Mouse (Mus musculus) C2C12 (cell line): ENCODE measurements around the gene Jph3. TPM values are rescaled to one million over a fixed set of nuclear protein-coding genes. Genes with fewer than 3 reads are reported as not detected.
A peak's percentile ranks its signal among the peaks of the same experiment; 100 is the strongest.

Experiments used
- H3K27me3 ChIP-seq: one replicate; pipeline ENCODE4 v1.6.1; 2011; ENCODE audit not compliant: control insufficient read depth, insufficient read depth, insufficient read length
- H3K36me3 ChIP-seq: one replicate; pipeline ENCODE4 v1.6.1; 2011; ENCODE audit not compliant: control insufficient read depth, insufficient read depth
- H3K4me3 ChIP-seq: one replicate; pipeline ENCODE4 v1.5.1; 2011; ENCODE audit warnings: mild to moderate bottlenecking, control low read depth; ENCODE audit not compliant: poor library complexity, insufficient read depth, severe bottlenecking
- H3K79me2 ChIP-seq: one replicate; pipeline ENCODE4 v1.6.1; 2011; ENCODE audit not compliant: control insufficient read depth, insufficient read depth
- H3K79me3 ChIP-seq: one replicate; pipeline ENCODE4 v1.6.1; 2011; ENCODE audit warnings: low read depth, control low read depth
- H3ac ChIP-seq: one replicate; pipeline ENCODE3; 2011; ENCODE audit warnings: low read depth; ENCODE audit not compliant: control insufficient read depth, insufficient read length
- CEBPB ChIP-seq: IDR thresholded peaks from one replicate; pipeline ENCODE4 v1.6.1; 2011; ENCODE audit warnings: low read depth, mild to moderate bottlenecking, control low read depth, moderate library complexity
- CTCF ChIP-seq: IDR thresholded peaks from one replicate; pipeline ENCODE4 v1.5.1; 2011; ENCODE audit not compliant: control insufficient read depth, insufficient read depth, insufficient read length
- FOSL1 ChIP-seq: IDR thresholded peaks from one replicate; pipeline ENCODE4 v1.8.0; 2011; ENCODE audit warnings: mild to moderate bottlenecking, low read length; ENCODE audit not compliant: poor library complexity, insufficient read depth, severe bottlenecking
- MAX ChIP-seq: IDR thresholded peaks from one replicate; pipeline ENCODE4 v1.6.1; 2011; ENCODE audit warnings: mild to moderate bottlenecking, control low read depth
- MYOD1 ChIP-seq: IDR thresholded peaks from one replicate; pipeline ENCODE4 v1.6.1; 2011; ENCODE audit warnings: low read depth; ENCODE audit not compliant: control insufficient read depth, insufficient read length
- MYOG ChIP-seq: IDR thresholded peaks from one replicate; pipeline ENCODE4 v1.6.1; 2011; ENCODE audit not compliant: control insufficient read depth, insufficient read length; ENCODE audit errors: extremely low read depth
- USF1 ChIP-seq: IDR thresholded peaks from one replicate; pipeline ENCODE4 v1.6.1; 2011; ENCODE audit warnings: low read depth, mild to moderate bottlenecking, control low read depth, moderate library complexity
- polyA plus RNA-seq: library from polyadenylated mRNA; unstranded; fragments of >200 nt; fragmentation: generic; extraction: Trizol; gene quantifications from one replicate; pipeline ENCODE4 v1.2.1, GENCODE M21; 2012; ENCODE audit warnings: missing spikeins

Gene Jph3
- polyA plus RNA-seq, 1 experiment, result 0.02 TPM

DNA sequence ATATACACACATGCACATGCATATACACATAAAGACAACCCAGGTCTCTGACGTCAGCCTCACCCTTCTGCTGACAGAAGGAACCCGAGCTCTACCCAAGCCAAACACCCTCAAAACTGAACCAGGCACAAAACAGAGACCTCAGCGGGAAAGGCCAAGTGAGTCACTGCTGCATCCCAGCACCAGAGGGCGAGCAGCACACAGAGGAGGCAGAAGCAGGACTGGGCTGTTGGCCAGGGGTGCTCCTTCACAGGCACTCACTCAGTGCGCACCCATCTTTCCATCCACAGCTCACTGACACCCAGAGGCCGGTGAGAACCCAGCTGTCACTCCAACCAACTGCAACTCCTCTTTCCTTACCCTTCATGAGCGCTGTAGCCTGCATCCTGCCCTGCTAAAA, 88.8 kb downstream of the Jph3 start:
- peaks cover 17% of the 10 kb centered on the region for H3K36me3 ChIP-seq
- no peak overlapping the region for H3ac ChIP-seq
- no peak overlapping the region for H3K4me3 ChIP-seq
- no peaks in the 10 kb centered on the region for H3K27me3 ChIP-seq
- TF ChIP-seq USF1, result no peak
- peaks cover 20% of the 10 kb centered on the region for H3K79me2 ChIP-seq
- H3K79me3 ChIP-seq, result peaks cover 10% of the 10 kb centered on the region

DNA sequence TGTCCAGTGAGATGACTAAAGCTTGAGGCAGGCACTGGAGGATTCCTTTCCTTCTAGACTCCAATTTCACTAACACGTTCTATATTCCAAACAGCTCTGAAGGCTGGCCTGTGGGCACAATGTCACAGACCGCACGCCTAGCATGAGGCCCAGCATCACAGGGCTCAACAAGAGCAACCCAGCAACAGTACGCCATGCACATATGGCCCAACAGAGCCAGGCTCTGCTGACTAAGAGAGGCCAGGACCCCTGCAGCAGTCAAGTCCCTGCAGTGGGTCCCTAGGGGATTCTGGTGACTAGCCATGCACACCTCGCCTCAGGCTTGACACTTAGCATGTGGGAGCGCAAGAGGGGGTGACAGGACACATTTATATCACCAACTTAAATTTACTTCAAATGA, 91.4 kb downstream of the Jph3 start:
- H3K36me3 ChIP-seq, result peaks cover 14% of the 10 kb centered on the region
- no peak overlapping the region for H3ac ChIP-seq
- H3K4me3 ChIP-seq, result no peak overlapping the region
- peaks cover 20% of the 10 kb centered on the region for H3K79me2 ChIP-seq
- H3K79me3 ChIP-seq, result peaks cover 11% of the 10 kb centered on the region
- TF ChIP-seq MAX, result no peak
- no peaks in the 10 kb centered on the region for H3K27me3 ChIP-seq

DNA sequence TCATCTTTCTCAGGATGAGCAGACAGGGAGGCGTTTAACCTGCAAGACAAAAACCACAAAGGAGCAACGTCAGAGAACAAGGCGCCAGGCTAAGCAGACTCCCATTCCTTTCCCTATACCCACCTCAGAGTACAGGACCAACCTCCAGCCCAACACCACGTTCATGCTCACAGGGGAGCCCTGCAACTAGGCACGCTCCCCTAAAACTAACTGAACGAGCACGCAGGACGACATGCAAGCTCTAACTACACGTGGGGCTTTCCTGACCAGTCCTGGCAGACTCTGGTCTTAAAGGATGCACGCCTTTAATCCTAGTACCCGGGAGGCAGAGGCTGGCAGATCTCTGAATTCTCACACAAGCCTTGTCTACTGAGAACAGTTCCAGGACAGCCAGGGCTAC, 91.9 kb downstream of the Jph3 start:
- Histone ChIP-seq H3K36me3 (peaks cover 14% of the 10 kb centered on the region), H3K79me2 (peaks cover 20% of the 10 kb centered on the region), H3K27me3 (no peaks in the 10 kb centered on the region), H3K4me3 (no peak overlapping the region), H3ac (no peak overlapping the region), H3K79me3 (peaks cover 11% of the 10 kb centered on the region)
- no peak for TF ChIP-seq USF1
- TF ChIP-seq CEBPB, result no peak

DNA sequence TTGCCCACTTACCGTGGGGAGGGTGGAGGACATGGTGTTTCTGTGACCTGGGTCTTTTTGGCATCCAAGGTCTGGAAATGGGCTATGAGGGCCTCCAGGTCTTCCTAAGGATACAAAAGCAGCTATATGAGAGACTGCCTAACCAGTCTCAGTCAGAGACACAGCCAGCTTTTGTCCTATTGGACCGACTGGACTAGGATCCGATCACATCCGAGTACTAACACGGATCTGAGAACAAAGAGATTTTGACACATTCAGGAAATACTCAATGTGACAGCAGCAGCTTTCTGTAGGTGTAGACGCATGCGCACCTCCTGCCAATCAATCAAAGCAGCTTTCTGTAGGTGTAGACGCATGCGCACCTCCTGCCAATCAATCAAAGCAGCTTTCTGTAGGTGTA, 92.3 kb downstream of the Jph3 start:
- Histone ChIP-seq H3K4me3 (no peak overlapping the region), H3K36me3 (peaks cover 14% of the 10 kb centered on the region), H3K79me2 (peaks cover 20% of the 10 kb centered on the region)

DNA sequence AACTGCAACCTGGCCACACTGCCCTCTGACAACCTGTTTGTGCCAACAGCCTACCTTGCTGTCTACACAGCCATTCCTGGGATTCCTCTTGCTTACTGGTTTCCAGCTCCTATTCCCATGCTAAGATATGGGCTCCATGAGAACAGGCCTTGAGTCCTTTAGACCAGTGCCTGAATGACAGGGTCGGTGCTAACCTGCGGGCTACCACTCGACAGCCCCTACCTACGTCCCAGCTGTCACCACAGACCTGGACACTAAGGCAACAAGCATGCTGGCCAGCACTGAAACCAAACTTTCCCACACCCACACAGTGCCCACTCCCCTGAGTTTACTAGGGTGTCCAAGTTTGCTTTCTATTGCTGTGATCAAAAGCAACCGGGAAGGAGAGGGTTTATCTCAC, 98.3 kb downstream of the Jph3 start:
- Histone ChIP-seq H3K27me3 (no peaks in the 10 kb centered on the region), H3K79me2 (peaks cover 25% of the 10 kb centered on the region), H3ac (no peak overlapping the region), H3K79me3 (peaks cover 19% of the 10 kb centered on the region), H3K36me3 (no peaks in the 10 kb centered on the region), H3K4me3 (no peak overlapping the region)
- TF ChIP-seq USF1, result no peak
- no peak for TF ChIP-seq MYOG
- no peak for TF ChIP-seq MAX
- no peak for TF ChIP-seq CTCF
- no peak for TF ChIP-seq CEBPB
- TF ChIP-seq MYOD1, result no peak
- TF ChIP-seq FOSL1, result no peak

More for the DNA sequence above, 92.3 kb downstream of the Jph3 start:
- Histone ChIP-seq H3K27me3 (no peaks in the 10 kb centered on the region), H3ac (no peak overlapping the region), H3K79me3 (peaks cover 11% of the 10 kb centered on the region)
- no peak for TF ChIP-seq USF1
- no peak for TF ChIP-seq FOSL1

DNA sequence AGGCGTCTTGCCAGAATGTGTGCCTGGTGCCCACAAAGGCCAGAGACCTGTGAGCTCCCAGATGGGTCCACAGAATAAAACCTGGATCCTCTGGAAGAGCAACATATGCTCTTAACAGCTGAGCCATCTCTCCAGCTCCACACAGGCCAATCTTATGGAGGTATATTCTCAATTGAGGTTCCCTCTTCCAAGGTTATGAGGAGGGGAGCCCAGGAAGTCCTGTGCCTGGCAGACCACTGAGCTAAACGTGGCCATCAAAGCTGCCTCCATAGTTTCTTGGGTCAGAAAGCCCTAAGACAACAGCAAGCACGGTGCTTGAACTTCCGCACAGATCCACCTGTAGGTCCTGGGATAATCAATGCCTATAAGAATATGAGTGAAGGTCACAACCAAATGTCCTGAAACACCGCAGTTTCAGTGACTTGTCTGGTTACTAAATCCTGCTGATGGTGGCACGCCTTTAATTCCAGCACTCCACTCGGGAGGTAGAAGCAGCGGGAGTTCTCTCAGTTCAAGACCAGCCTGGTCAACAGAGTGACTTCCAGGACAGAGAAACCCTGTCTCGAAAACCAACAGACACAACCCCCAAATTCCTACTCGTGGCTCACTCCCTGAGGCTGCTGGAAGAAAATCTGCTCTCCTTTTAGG, 99.1 kb downstream of the Jph3 start:
- no peak for TF ChIP-seq CEBPB
- no peak for TF ChIP-seq CTCF
- no peak for TF ChIP-seq USF1
- no peak for TF ChIP-seq FOSL1
- no peak for TF ChIP-seq MYOD1
- TF ChIP-seq MAX, result no peak
- TF ChIP-seq MYOG, result no peak
- Histone ChIP-seq H3ac (peak overlapping the region; percentile 82), H3K27me3 (no peaks in the 10 kb centered on the region), H3K4me3 (peak overlapping the region; percentile 92), H3K79me3 (peaks cover 19% of the 10 kb centered on the region), H3K79me2 (peaks cover 25% of the 10 kb centered on the region), H3K36me3 (no peaks in the 10 kb centered on the region)

DNA sequence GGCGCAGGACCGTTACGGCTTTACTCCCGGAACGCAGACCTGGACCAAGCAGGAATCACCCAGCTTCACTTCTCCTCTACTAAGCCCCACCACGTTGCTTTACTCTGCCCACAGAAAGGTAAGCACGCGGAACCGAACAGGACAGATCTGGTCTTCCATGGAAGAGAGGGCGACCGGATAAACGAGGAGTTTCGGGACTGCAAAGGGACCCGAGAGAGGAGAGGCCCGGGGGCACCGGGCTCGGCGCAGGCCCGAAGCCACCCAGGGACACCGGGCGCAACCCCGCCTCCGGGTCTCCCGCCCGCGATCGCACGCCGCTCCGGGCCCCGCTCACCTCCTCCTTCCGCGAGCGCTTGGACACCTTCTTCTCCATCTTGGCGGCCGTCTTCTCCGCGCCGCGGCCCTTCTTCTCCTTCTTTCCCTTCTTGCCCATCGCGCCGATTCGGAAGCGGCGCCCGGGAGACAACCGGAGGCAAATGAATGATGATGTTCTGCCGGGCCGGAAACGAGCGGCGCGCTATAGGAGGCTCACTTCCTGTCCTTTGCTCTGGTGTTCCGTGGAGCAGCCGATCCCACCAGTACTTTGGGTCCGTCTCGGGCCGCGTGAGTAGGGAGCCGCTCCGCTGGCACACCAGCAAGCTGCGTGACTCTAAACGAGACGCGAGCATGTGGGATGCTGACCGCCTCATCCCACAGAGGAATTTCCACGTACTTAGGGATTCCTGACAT, 99.8 kb downstream of the Jph3 start, which contains the start of gene Klhdc4:
TSS of gene Klhdc4 (minus strand) at position 522 of the 729 bp plus-strand sequence.
- H3K27me3 ChIP-seq, result no peaks in the 10 kb centered on the region
- peak within 1 kb of the TSS; percentile 82 for H3ac ChIP-seq
- TF ChIP-seq MAX, result peak; percentile 97
- TF ChIP-seq MYOG, result no peak
- TF ChIP-seq CEBPB, result no peak
- no peak for TF ChIP-seq MYOD1
- peak; percentile 7 for TF ChIP-seq USF1
- TF ChIP-seq CTCF, result no peak
- TF ChIP-seq FOSL1, result no peak
- peaks cover 19% of the 10 kb centered on the region for H3K79me3 ChIP-seq
- H3K79me2 ChIP-seq, result peaks cover 25% of the 10 kb centered on the region
- no peaks in the 10 kb centered on the region for H3K36me3 ChIP-seq
- peak within 1 kb of the TSS; percentile 92 for H3K4me3 ChIP-seq
